Mouse (Mus musculus): Measurements from ENCODE around the gene Serpini1. TPM values are rescaled to one million over a fixed set of nuclear protein-coding genes. Genes with fewer than 3 reads are reported as not detected.

The Serpini1 gene
- 0.13 and 0.16 TPM in 2 replicates for polyA plus RNA-seq (2012; rRNA removed; ENCODE audit: low replicate concordance)

GRCm38 (mm10) chr3:75557292-75557691, at the start of gene Serpini1:
Gene Serpini1 (plus strand): TSS chr3:75557547.

GRCm38 (mm10) chr3:75556695-75557291, 554 bp upstream of the Serpini1 start, which contains the start of gene Pdcd10:
Gene Pdcd10 (minus strand): TSS chr3:75556856.

Other genes with a start within 250 kb of the Serpini1 start
- gene Wdr49, start 75.4 kb upstream of the Serpini1 start, polyA plus RNA-seq (2012; rRNA removed; ENCODE audit: low replicate concordance), result not detected in 2 replicates
- gene Pdcd10, start 691 bp upstream of the Serpini1 start, polyA plus RNA-seq (2012; rRNA removed; ENCODE audit: low replicate concordance), result 0.49 and 0.96 TPM in 2 replicates
- not detected in 2 replicates for gene Gm29133, start 190.7 kb downstream of the Serpini1 start, polyA plus RNA-seq (2012; rRNA removed; ENCODE audit: low replicate concordance)

All from duodenum, adult 2 months (tissue).